Mouse (Mus musculus) small intestine, adult 2 months (tissue): ENCODE results near the gene Nupr1. TPM values are rescaled to one million over a fixed set of nuclear protein-coding genes. Genes with fewer than 3 reads are reported as not detected.

Source experiments
- H3K27ac ChIP-seq: fragments of 200-500 bp; 2 replicates; pipeline ENCODE4 v1.5.1; 2012; ENCODE audit warnings: low read depth, low read length, control low read depth, inconsistent platforms; ENCODE audit not compliant: insufficient read depth
- H3K27me3 ChIP-seq: fragments of 200-500 bp; 2 replicates; pipeline ENCODE4 v1.6.1; 2012; ENCODE audit warnings: mild to moderate bottlenecking, moderate library complexity, low read length, inconsistent platforms; ENCODE audit not compliant: control insufficient read depth, insufficient read depth
- H3K36me3 ChIP-seq: fragments of 200-500 bp; 2 replicates; pipeline ENCODE4 v1.6.1; 2012; ENCODE audit warnings: mild to moderate bottlenecking, low read length, control low read depth, inconsistent platforms; ENCODE audit not compliant: control insufficient read depth, insufficient read depth
- H3K4me1 ChIP-seq: fragments of 200-500 bp; 2 replicates; pipeline ENCODE4 v1.6.1; 2012; ENCODE audit warnings: low read length, inconsistent platforms, mixed read lengths; ENCODE audit not compliant: control insufficient read depth, insufficient read depth, insufficient read length
- H3K4me3 ChIP-seq: fragments of 200-500 bp; 2 replicates; pipeline ENCODE4 v1.5.1; 2012; ENCODE audit warnings: low read depth, mild to moderate bottlenecking, control low read depth, inconsistent platforms, low read length, moderate library complexity
- CTCF ChIP-seq: fragments of 200-500 bp; IDR thresholded peaks from 2 replicates; pipeline ENCODE4 v1.5.1; 2012; ENCODE audit warnings: low read depth, mild to moderate bottlenecking, control low read depth, inconsistent platforms, low read length, moderate library complexity, mixed read lengths; ENCODE audit not compliant: insufficient replicate concordance, insufficient read length; ENCODE audit errors: extremely low read depth
- POLR2A ChIP-seq: fragments of 200-500 bp; IDR thresholded peaks from 2 replicates; pipeline ENCODE4 v1.6.1; 2012; ENCODE audit warnings: low read depth, mild to moderate bottlenecking, control low read depth, inconsistent platforms, low read length, moderate library complexity
- WGBS: fragments of 180-500 bp; shearing (Covaris S2); methylation state at CpG from one replicate; pipeline ENCODE4 v1.1.7; 2018; 5-methylcytosine and 5-hydroxymethylcytosine counted together
- polyA plus RNA-seq: library from polyadenylated mRNA; depleted of rRNA; stranded (reverse); fragments of >200 nt; gene quantifications from 2 replicates; pipeline ENCODE4 v1.2.3, GENCODE M21; 2012

Nupr1 gene
- polyA plus RNA-seq, 1 experiment, result 32.5 TPM

DNA sequence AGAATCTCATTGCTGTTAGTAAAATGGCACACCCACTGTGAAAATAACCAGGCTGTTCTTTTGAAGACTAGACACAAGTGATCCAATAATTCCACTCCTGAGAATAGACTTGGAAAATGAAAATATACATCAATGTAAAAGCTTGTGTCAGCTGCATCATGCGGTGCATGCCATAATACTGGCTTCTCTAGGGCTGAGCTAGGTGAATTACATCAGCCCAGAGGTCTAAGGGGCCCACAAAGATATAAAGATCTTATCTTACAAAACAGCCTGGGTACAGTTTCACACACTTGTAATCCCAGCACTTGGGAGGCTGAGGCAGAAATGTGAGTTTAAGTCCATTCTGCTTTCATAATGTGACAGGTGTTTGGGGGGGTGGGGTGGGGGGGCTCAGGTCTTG is 26.9 kb upstream of the Nupr1 start:
- Histone ChIP-seq H3K4me1 (no peaks in the 10 kb centered on the region), H3K27me3 (no peaks in the 10 kb centered on the region), H3K27ac (no peak overlapping the region), H3K4me3 (no peak overlapping the region), H3K36me3 (no peaks in the 10 kb centered on the region; the same call in 1 of the 2 replicates)
- TF ChIP-seq POLR2A, result no peak
- no peak for TF ChIP-seq CTCF
- WGBS, result 62% methylated on average over 1 of the region's 1 CpGs

DNA sequence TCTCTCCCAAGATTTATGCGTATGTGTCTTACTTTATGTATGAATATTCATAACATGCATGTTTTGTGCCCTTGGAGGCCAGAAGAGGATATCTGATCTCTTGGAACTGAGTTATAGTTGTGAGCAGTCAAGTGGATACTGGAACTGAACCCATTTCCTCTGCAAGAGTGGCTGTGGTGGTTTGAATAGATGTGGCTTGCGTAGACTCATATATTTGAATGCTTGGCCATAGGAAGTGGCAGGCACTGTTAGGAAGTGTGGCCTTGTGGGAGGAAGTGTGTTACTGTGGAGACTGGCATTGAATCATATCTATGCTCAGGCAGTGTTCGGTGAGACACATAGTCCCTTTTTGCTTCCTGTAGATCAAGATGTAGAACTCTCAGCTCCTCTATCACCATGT is 25.0 kb upstream of the Nupr1 start:
- Histone ChIP-seq H3K36me3 (no peaks in the 10 kb centered on the region), H3K4me1 (no peaks in the 10 kb centered on the region; the same call in 1 of the 2 replicates), H3K27me3 (no peaks in the 10 kb centered on the region), H3K4me3 (no peak overlapping the region), H3K27ac (no peak overlapping the region)
- no peak for TF ChIP-seq CTCF
- TF ChIP-seq POLR2A, result no peak
- WGBS, result 80% methylated on average over 3 of the region's 3 CpGs

DNA sequence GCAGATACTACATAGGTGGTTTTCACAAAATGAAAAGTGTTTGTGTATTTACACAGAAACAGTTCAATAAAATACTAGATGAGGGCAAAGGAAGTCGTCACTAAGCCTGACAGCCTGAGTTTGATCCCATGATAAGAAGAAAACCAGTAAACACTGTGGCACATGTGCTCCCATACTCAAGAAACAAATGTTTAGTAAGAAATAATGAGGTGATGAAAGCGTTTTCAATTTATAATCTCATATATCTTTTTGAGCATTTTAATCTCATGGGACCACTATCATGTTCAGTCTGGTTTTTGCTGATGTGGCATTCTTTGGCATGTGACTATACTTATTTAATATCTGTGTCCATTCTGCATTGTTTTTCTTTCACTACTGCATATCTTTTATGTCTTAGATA is 23.3 kb upstream of the Nupr1 start:
- H3K27me3 ChIP-seq, result no peaks in the 10 kb centered on the region
- TF ChIP-seq CTCF (no peak), POLR2A (no peak)
- no peaks in the 10 kb centered on the region for H3K36me3 ChIP-seq
- 77% methylated on average over 2 of the region's 2 CpGs for WGBS
- no peak overlapping the region for H3K4me3 ChIP-seq
- no peak overlapping the region for H3K27ac ChIP-seq
- H3K4me1 ChIP-seq, result peaks cover 6% of the 10 kb centered on the region; the same call in 1 of the 2 replicates

DNA sequence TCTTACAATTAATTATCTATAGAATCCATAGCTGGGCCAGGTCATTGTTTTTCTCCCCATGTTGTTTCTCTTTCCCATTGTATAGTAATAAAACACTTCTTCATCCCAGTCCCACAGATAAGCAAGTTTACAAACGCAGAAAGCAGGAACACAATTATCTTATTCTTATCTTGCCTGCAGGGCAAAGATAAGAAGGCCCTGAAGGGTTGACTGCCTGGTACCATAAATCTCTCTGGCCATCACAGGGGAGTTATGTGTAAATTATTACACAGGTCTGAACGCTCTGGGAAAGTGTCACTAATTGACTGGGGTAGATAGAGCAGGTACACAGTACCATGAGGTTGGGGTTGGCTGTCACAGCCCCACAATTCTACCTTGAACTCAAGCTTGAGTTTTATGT is 20.2 kb upstream of the Nupr1 start:
- Histone ChIP-seq H3K27me3 (no peaks in the 10 kb centered on the region), H3K4me1 (peaks cover 11% of the 10 kb centered on the region; the same call in 1 of the 2 replicates), H3K4me3 (no peak overlapping the region), H3K36me3 (no peaks in the 10 kb centered on the region), H3K27ac (no peak overlapping the region)
- TF ChIP-seq CTCF (no peak), POLR2A (no peak)
- 14% methylated on average over 2 of the region's 2 CpGs for WGBS

DNA sequence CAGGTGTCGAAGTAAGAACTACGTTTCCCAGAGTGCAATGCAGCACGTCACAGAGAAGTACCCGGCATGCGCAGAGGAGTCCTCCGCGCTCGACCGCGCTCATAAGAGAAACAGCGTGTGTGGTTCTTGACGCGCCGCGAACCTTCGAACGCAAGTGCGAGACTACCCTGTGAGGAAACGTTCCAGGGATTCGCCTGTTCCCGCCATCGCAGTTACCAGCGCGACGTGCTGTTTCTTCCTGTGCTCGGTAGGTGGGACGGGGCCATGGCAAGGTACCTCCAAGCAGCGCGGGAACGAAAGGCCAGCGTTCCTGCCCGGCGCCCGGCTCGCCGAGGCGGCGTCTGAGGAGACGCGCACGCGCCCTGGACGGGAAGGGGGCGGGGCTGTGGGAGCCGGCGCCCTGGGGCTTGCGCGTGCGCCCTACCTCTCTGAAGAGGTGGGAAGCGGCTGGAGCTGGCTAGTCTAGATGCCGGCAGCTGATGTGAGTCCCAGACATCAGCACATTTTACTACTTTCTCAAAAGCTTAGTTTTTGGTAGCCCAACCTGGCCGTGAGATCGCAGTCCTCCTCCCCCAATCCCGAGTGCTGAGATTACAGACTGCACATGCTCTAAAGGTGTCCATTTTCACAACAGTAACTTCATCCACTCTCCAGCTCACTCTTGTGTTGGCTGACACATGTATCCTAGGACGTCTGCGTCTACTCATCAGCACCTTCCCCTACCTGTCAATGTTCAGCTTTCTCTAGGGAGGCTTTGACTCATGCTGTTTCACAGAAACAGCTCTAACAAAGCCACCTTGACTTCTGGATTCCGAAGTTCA is 18.8 kb upstream of the Nupr1 start, which contains the start of gene Sgf29:
Sgf29 (plus strand) TSS at position 79 of the 821 bp plus-strand sequence.
- Histone ChIP-seq H3K4me3 (peak within 1 kb of the TSS; percentile 80), H3K27me3 (no peaks in the 10 kb centered on the region), H3K4me1 (peaks cover 15% of the 10 kb centered on the region; the same call in 1 of the 2 replicates), H3K27ac (peak within 1 kb of the TSS; percentile 95), H3K36me3 (no peaks in the 10 kb centered on the region)
- WGBS, result under 1% methylated on average over 57 of the region's 57 CpGs
- TF ChIP-seq CTCF, result no peak
- TF ChIP-seq POLR2A, result peak; percentile 92

DNA sequence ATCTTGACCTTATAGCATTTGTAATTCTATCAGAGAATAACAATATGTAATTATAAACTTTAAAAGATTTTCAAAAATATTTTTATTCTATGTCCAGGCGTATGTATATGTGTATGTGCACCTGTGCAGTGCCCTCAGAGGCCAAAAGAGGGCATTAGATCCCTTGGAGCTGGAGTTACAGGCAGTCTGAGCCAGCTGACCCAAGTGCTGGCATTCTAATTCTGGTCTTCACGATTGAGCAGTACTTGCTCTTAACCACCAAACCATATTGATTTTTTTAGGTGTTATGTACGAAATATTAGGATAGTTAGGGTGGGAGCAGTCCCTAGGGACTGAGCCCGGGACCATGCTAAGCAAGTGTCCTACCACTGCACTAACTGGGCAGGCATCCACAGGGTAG is 17.8 kb upstream of the Nupr1 start:
- H3K36me3 ChIP-seq, result no peaks in the 10 kb centered on the region
- peaks cover 15% of the 10 kb centered on the region; the same call in 1 of the 2 replicates for H3K4me1 ChIP-seq
- 75% methylated on average over 4 of the region's 4 CpGs for WGBS
- H3K27ac ChIP-seq, result no peak overlapping the region
- TF ChIP-seq POLR2A (no peak), CTCF (no peak)
- H3K27me3 ChIP-seq, result no peaks in the 10 kb centered on the region
- H3K4me3 ChIP-seq, result no peak overlapping the region

DNA sequence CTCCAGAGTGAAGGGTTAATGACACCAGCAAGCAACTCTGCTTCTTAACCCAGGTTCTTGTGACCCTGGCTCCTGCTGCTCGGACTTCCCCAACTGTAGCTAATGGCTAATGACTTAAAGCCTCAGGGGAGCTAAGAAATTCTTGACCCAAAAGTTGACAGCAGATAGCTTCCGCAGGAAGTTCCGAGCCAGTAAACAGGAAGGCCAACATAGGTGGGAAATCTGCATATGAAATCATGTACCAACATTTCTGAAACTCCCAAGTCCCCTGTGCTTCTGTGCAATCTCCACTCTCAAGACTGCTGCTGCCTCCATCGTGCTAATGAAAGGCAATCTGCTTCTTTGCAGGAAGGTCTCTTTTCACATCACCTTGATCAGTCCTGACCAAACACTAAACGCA is 15.0 kb upstream of the Nupr1 start:
- Histone ChIP-seq H3K27me3 (no peaks in the 10 kb centered on the region), H3K27ac (no peak overlapping the region), H3K4me1 (peaks cover 15% of the 10 kb centered on the region; the same call in 1 of the 2 replicates), H3K4me3 (no peak overlapping the region), H3K36me3 (no peaks in the 10 kb centered on the region)
- WGBS, result 69% methylated on average over 5 of the region's 5 CpGs
- TF ChIP-seq POLR2A (no peak), CTCF (no peak)
